Mouse (Mus musculus): ENCODE measurements around the gene Taf1d. TPM values are rescaled to one million over a fixed set of nuclear protein-coding genes. Genes with fewer than 3 reads are reported as not detected.

Taf1d gene
- polyA plus RNA-seq, 1 experiment from 2014 or later, result 72.6 TPM

- no peak overlapping the region for H3K27ac ChIP-seq
- H3K4me2 ChIP-seq (ENCODE audit: low read length), result no peak overlapping the region
- no peaks in the 10 kb centered on the region for H3K36me3 ChIP-seq (ENCODE audit: insufficient read depth, low read length)
- H3K9ac ChIP-seq (ENCODE audit: low read depth, low read length), result no peak overlapping the region
- no peak for DNase-seq (ENCODE audit: low spot score)
- peak; percentile 25; the same call in 1 of the 2 replicates for ATAC-seq (replicated peaks; ENCODE audit: low FRiP score, low read depth)
- no peaks in the 10 kb centered on the region for H3K27me3 ChIP-seq (ENCODE audit: insufficient read depth, low read length)
- no peaks in the 10 kb centered on the region for H3K9me3 ChIP-seq (replicated peaks; ENCODE audit: low read length)
- WGBS, result 66% methylated on average over 2 of the region's 2 CpGs
- no peaks in the 10 kb centered on the region for H3K4me1 ChIP-seq (replicated peaks; ENCODE audit: insufficient read depth, low read length)
- no peak overlapping the region for H3K4me3 ChIP-seq (replicated peaks; ENCODE audit: low read depth, low read length)
- no peak for TF ChIP-seq CTCF (IDR thresholded peaks at IDR 0.05; ENCODE audit: low read depth)
Measured at GRCm38 (mm10) chr9:15366260-15366659, 60.2 kb downstream of the Taf1d start.

Small RNA genes lying within 50 kb of the gene (microRNA-seq; reads per million reads assigned to microRNA genes)
- gene Gm49349 (not detected), gene mmu-mir-7650 (not detected)

Other genes starting within 250 kb of the Taf1d start
- not detected in 2 replicates for gene Hephl1, start 194.1 kb upstream of the Taf1d start, polyA plus RNA-seq (2015; fragmentation: Nextera tagmentation; extraction: Ambion mirVana)
- gene Vstm5, start 67.2 kb upstream of the Taf1d start, polyA plus RNA-seq (2015; fragmentation: Nextera tagmentation; extraction: Ambion mirVana), result 9.4 and 10.5 TPM in 2 replicates
- gene Med17, start 26.3 kb upstream of the Taf1d start, polyA plus RNA-seq (2015; fragmentation: Nextera tagmentation; extraction: Ambion mirVana), result 30.9 and 36.2 TPM in 2 replicates
- 55.2 and 58.6 TPM in 2 replicates for gene 4931406C07Rik, start 234 bp downstream of the Taf1d start, polyA plus RNA-seq (2015; fragmentation: Nextera tagmentation; extraction: Ambion mirVana)
- 7.4 and 8.7 TPM in 2 replicates for gene Cep295, start 51.6 kb downstream of the Taf1d start, polyA plus RNA-seq (2015; fragmentation: Nextera tagmentation; extraction: Ambion mirVana)
- 3.7 and 3.9 TPM in 2 replicates for gene Smco4, start 187.2 kb downstream of the Taf1d start, polyA plus RNA-seq (2015; fragmentation: Nextera tagmentation; extraction: Ambion mirVana)

Measured in kidney, postnatal 0 days (tissue).